Mouse (Mus musculus): ENCODE data around the gene Ext2. TPM values are rescaled to one million over a fixed set of nuclear protein-coding genes. Genes with fewer than 3 reads are reported as not detected.

Gene Ext2
- polyA plus RNA-seq, 1 experiment: 78.9 TPM

GRCm38 (mm10) chr2:93769875-93770274, 52.5 kb downstream of the Ext2 start:
- TF ChIP-seq USF1 (IDR thresholded peaks at IDR 0.05; ENCODE audit: low read depth) (no peak), MYOD1 (IDR thresholded peaks at IDR 0.05; ENCODE audit: control insufficient read depth in 1 of 3, insufficient read length in 2 of 3, low read depth in 2 of 3) (no peak), POLR2AphosphoS2 (IDR thresholded peaks at IDR 0.05; ENCODE audit: insufficient read length, low read depth) (no peak), POLR2A (IDR thresholded peaks at IDR 0.05; ENCODE audit: insufficient read length, low read depth) (no peak), MYOG (IDR thresholded peaks at IDR 0.05; ENCODE audit: control insufficient read depth in 1 of 3, insufficient read depth in 1 of 3, insufficient read length in 2 of 3, low read depth in 2 of 3) (no peak), MAX (IDR thresholded peaks at IDR 0.05; ENCODE audit: low read depth) (no peak), E2F4 (IDR thresholded peaks at IDR 0.05; ENCODE audit: insufficient read depth) (no peak), SRF (IDR thresholded peaks at IDR 0.05; ENCODE audit: control insufficient read depth, insufficient read length, low read depth) (no peak)
- H3K4me2 ChIP-seq (ENCODE audit: low read depth): peak overlapping the region; percentile 12
- H3K27me3 ChIP-seq (ENCODE audit: control insufficient read depth, insufficient read depth, insufficient read length): no peaks in the 10 kb centered on the region
- H3K4me3 ChIP-seq: no peak overlapping the region
- H3K79me2 ChIP-seq (ENCODE audit: control insufficient read depth, insufficient read depth): no peaks in the 10 kb centered on the region
- no peak overlapping the region for H3ac ChIP-seq (ENCODE audit: control insufficient read depth, insufficient read length)
- no peaks in the 10 kb centered on the region for H3K36me3 ChIP-seq (ENCODE audit: control insufficient read depth, insufficient read depth)

DNA sequence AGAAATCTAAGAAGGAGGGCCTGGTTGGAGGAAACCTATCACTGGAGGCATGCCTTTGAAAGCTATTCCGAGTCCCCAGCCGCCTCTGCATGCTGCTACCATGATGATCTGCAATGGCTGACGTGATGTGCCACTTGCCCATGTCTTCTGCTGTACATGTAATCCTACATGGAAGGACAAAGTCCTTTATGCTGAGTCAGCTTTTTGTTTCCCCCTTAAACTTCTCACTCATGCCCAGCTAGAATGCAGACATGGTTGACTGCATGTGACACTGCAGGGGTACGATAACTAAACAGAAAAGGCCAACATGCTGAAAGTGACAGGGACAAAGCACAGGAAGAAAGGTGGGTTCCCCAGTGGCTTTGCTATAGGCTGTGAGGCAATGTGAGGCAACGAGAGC, 56.6 kb downstream of the Ext2 start:
- Histone ChIP-seq H3ac (ENCODE audit: control insufficient read depth, insufficient read length) (no peak overlapping the region), H3K27me3 (ENCODE audit: control insufficient read depth, insufficient read depth, insufficient read length) (no peaks in the 10 kb centered on the region), H3K36me3 (ENCODE audit: control insufficient read depth, insufficient read depth) (peaks cover 13% of the 10 kb centered on the region), H3K4me2 (ENCODE audit: low read depth) (no peak overlapping the region), H3K4me3 (no peak overlapping the region), H3K79me2 (ENCODE audit: control insufficient read depth, insufficient read depth) (no peaks in the 10 kb centered on the region)
- TF ChIP-seq TCF3 (IDR thresholded peaks at IDR 0.05; ENCODE audit: insufficient read length, low read depth) (no peak), MAX (IDR thresholded peaks at IDR 0.05; ENCODE audit: low read depth) (no peak), TCF12 (IDR thresholded peaks at IDR 0.05; ENCODE audit: insufficient read depth, poor library complexity, severe bottlenecking) (no peak), E2F4 (IDR thresholded peaks at IDR 0.05; ENCODE audit: insufficient read depth) (no peak), MYOG (IDR thresholded peaks at IDR 0.05; ENCODE audit: control insufficient read depth in 1 of 3, insufficient read depth in 1 of 3, insufficient read length in 2 of 3, low read depth in 2 of 3) (no peak), MYOD1 (IDR thresholded peaks at IDR 0.05; ENCODE audit: control insufficient read depth in 1 of 3, insufficient read length in 2 of 3, low read depth in 2 of 3) (no peak), CEBPB (IDR thresholded peaks at IDR 0.05; ENCODE audit: insufficient read depth, poor library complexity, severe bottlenecking) (no peak), POLR2A (IDR thresholded peaks at IDR 0.05; ENCODE audit: insufficient read length, low read depth) (no peak), POLR2AphosphoS2 (IDR thresholded peaks at IDR 0.05; ENCODE audit: insufficient read length, low read depth) (no peak), SRF (IDR thresholded peaks at IDR 0.05; ENCODE audit: control insufficient read depth, insufficient read length, low read depth) (no peak), USF1 (IDR thresholded peaks at IDR 0.05; ENCODE audit: low read depth) (no peak), REST (IDR thresholded peaks at IDR 0.05; ENCODE audit: insufficient read depth, insufficient read length) (no peak)

DNA sequence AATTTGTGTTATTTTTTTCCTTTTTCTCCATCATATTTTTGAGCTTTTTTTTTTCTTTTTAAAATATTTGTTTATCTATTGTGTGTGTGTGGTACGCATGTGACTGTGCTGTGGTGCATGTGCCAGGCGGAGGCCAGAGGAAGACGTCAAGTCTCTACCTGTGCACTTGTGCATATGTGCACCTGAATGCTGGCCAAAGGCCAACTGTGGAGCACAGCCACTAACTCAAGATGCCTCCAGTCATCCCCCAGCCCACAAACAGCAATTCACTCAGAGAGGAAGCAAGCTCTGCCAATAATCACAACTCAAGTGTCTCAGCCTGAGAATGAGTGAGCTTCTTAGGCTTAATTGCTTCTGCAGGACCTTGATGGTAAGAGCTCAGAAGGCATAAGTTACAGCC, 58.2 kb downstream of the Ext2 start:
- Histone ChIP-seq H3K79me2 (ENCODE audit: control insufficient read depth, insufficient read depth) (no peaks in the 10 kb centered on the region), H3ac (ENCODE audit: control insufficient read depth, insufficient read length) (no peak overlapping the region), H3K27me3 (ENCODE audit: control insufficient read depth, insufficient read depth, insufficient read length) (no peaks in the 10 kb centered on the region), H3K4me3 (no peak overlapping the region), H3K36me3 (ENCODE audit: control insufficient read depth, insufficient read depth) (peaks cover 17% of the 10 kb centered on the region), H3K4me2 (ENCODE audit: low read depth) (no peak overlapping the region)
- TF ChIP-seq USF1 (IDR thresholded peaks at IDR 0.05; ENCODE audit: low read depth): no peak
- TF ChIP-seq MYOG (IDR thresholded peaks at IDR 0.05; ENCODE audit: control insufficient read depth in 1 of 3, insufficient read depth in 1 of 3, insufficient read length in 2 of 3, low read depth in 2 of 3): no peak
- TF ChIP-seq TCF12 (IDR thresholded peaks at IDR 0.05; ENCODE audit: insufficient read depth, poor library complexity, severe bottlenecking): no peak
- no peak for TF ChIP-seq SRF (IDR thresholded peaks at IDR 0.05; ENCODE audit: control insufficient read depth, insufficient read length, low read depth)
- no peak for TF ChIP-seq E2F4 (IDR thresholded peaks at IDR 0.05; ENCODE audit: insufficient read depth)
- TF ChIP-seq MAX (IDR thresholded peaks at IDR 0.05; ENCODE audit: low read depth): no peak
- TF ChIP-seq REST (IDR thresholded peaks at IDR 0.05; ENCODE audit: insufficient read depth, insufficient read length): no peak
- no peak for TF ChIP-seq MYOD1 (IDR thresholded peaks at IDR 0.05; ENCODE audit: control insufficient read depth in 1 of 3, insufficient read length in 2 of 3, low read depth in 2 of 3)
- TF ChIP-seq CEBPB (IDR thresholded peaks at IDR 0.05; ENCODE audit: insufficient read depth, poor library complexity, severe bottlenecking): no peak
- TF ChIP-seq TCF3 (IDR thresholded peaks at IDR 0.05; ENCODE audit: insufficient read length, low read depth): no peak
- TF ChIP-seq POLR2A (IDR thresholded peaks at IDR 0.05; ENCODE audit: insufficient read length, low read depth): no peak
- no peak for TF ChIP-seq POLR2AphosphoS2 (IDR thresholded peaks at IDR 0.05; ENCODE audit: insufficient read length, low read depth)

- TF ChIP-seq E2F4 (IDR thresholded peaks at IDR 0.05; ENCODE audit: insufficient read depth) (no peak), SRF (IDR thresholded peaks at IDR 0.05; ENCODE audit: control insufficient read depth, insufficient read length, low read depth) (no peak), TCF12 (IDR thresholded peaks at IDR 0.05; ENCODE audit: insufficient read depth, poor library complexity, severe bottlenecking) (no peak), MAX (IDR thresholded peaks at IDR 0.05; ENCODE audit: low read depth) (no peak), REST (IDR thresholded peaks at IDR 0.05; ENCODE audit: insufficient read depth, insufficient read length) (no peak), USF1 (IDR thresholded peaks at IDR 0.05; ENCODE audit: low read depth) (no peak), POLR2A (IDR thresholded peaks at IDR 0.05; ENCODE audit: insufficient read length, low read depth) (no peak), MYOD1 (IDR thresholded peaks at IDR 0.05; ENCODE audit: control insufficient read depth in 1 of 3, insufficient read length in 2 of 3, low read depth in 2 of 3) (no peak), POLR2AphosphoS2 (IDR thresholded peaks at IDR 0.05; ENCODE audit: insufficient read length, low read depth) (no peak), CEBPB (IDR thresholded peaks at IDR 0.05; ENCODE audit: insufficient read depth, poor library complexity, severe bottlenecking) (no peak), TCF3 (IDR thresholded peaks at IDR 0.05; ENCODE audit: insufficient read length, low read depth) (no peak), MYOG (IDR thresholded peaks at IDR 0.05; ENCODE audit: control insufficient read depth in 1 of 3, insufficient read depth in 1 of 3, insufficient read length in 2 of 3, low read depth in 2 of 3) (no peak)
- Histone ChIP-seq H3K4me2 (ENCODE audit: low read depth) (no peak overlapping the region), H3K4me3 (no peak overlapping the region), H3K27me3 (ENCODE audit: control insufficient read depth, insufficient read depth, insufficient read length) (no peaks in the 10 kb centered on the region), H3ac (ENCODE audit: control insufficient read depth, insufficient read length) (no peak overlapping the region), H3K36me3 (ENCODE audit: control insufficient read depth, insufficient read depth) (peaks cover 17% of the 10 kb centered on the region), H3K79me2 (ENCODE audit: control insufficient read depth, insufficient read depth) (no peaks in the 10 kb centered on the region)
Observed at GRCm38 (mm10) chr2:93760389-93760788, 62.0 kb downstream of the Ext2 start.

All from myocyte (in vitro differentiated cells).